Mouse (Mus musculus) ES-E14 (cell line): ENCODE results near the gene H2-DMb1.

ENCODE experiments used
- CHD2 ChIP-seq: IDR thresholded peaks from 2 replicates; pipeline ENCODE4 v1.6.1; 2014; ENCODE audit warnings: mild to moderate bottlenecking, low read depth, low read length, inconsistent platforms
- HCFC1 ChIP-seq: IDR thresholded peaks from 2 replicates; pipeline ENCODE4 v1.6.1; 2012; ENCODE audit warnings: low read length, inconsistent platforms, borderline replicate concordance; ENCODE audit not compliant: insufficient read depth
- MAFK ChIP-seq: IDR thresholded peaks from 2 replicates; pipeline ENCODE4 v1.6.1; 2014; ENCODE audit warnings: mild to moderate bottlenecking, low read depth, low read length, inconsistent platforms; ENCODE audit not compliant: insufficient read depth
- ZC3H11A ChIP-seq: IDR thresholded peaks from 2 replicates; pipeline ENCODE4 v1.6.1; 2012; ENCODE audit warnings: low read depth, mild to moderate bottlenecking, inconsistent platforms, low read length, borderline replicate concordance
- ZNF384 ChIP-seq: IDR thresholded peaks from 2 replicates; pipeline ENCODE4 v1.6.1; 2012; ENCODE audit warnings: low read depth, low read length, inconsistent platforms

DNA sequence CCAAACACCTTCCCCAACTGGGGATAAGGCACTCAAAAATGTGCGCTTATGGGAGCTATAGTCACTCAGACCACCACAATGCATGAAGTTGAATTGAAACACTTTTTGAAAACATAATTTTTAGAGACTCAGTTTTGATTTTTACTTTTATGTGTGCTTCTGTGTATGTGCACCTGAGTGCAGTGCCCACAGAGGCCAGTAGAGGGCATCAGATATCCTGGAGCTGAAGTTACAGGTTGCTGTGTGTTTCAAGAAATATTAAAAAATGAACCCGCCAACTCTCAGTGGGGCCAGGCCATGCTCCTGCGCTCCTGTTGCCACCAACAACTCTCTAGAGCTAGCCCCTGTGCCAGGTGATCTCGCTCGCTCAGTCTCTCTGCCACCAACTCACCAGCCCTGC is 19.7 kb downstream of the H2-DMb1 start:
- TF ChIP-seq HCFC1 (no peak), ZC3H11A (no peak), MAFK (no peak), CHD2 (no peak), ZNF384 (no peak)
